Mouse (Mus musculus) erythroid progenitor cell, adult 5-6 weeks (primary cell): ENCODE measurements around the gene Trim56. TPM values are rescaled to one million over a fixed set of nuclear protein-coding genes. Genes with fewer than 3 reads are reported as not detected.
"Not testable (repeated sequence)": the region's sequence is repeated elsewhere in the genome, so short reads cannot be mapped to it uniquely, and the experiment has no call there.

ENCODE experiments used
- ATAC-seq: replicated peaks from 2 replicates; pipeline ENCODE4 v1.8.0; 2016; ENCODE audit warnings: moderate number of reproducible peaks, mild to moderate bottlenecking, moderate TSS enrichment, inconsistent platforms; ENCODE audit not compliant: poor library complexity, low FRiP score, severe bottlenecking
- total RNA-seq, 2 experiments: library from RNA; stranded (forward) in 1 of 2; stranded (reverse) in 1 of 2; fragments of 150-400 nt in 1 of 2; fragments of 186-747, 209-891 nt in 1 of 2; gene quantifications; 2 replicates each; pipeline versions ENCODE4 v1.2.3 to v1.2.4; 2015 to 2017; ENCODE audit warnings: low replicate concordance in 2 of 2

Trim56 gene
- 70.6 and 76.3 TPM in 2 replicates for total RNA-seq (2015; ENCODE audit: low replicate concordance)
- 89.0 and 113 TPM in 2 replicates for total RNA-seq (2017; ENCODE audit: low replicate concordance)

GRCm38 (mm10) chr5:137115866-137116847 lies at the start of gene Trim56:
Trim56 (minus strand) TSS chr5:137116209.
- ATAC-seq, result peak; percentile 95

GRCm38 (mm10) chr5:137161853-137162252 lies 45.8 kb upstream of the Trim56 start:
- no peak for ATAC-seq

- no peak for ATAC-seq
These were observed 43.5 kb upstream of the Trim56 start for GRCm38 (mm10) chr5:137159461-137159860.

GRCm38 (mm10) chr5:137153289-137153688 lies 37.3 kb upstream of the Trim56 start:
- no peak for ATAC-seq

GRCm38 (mm10) chr5:137152623-137153022 lies 36.6 kb upstream of the Trim56 start:
- peak; percentile 37 for ATAC-seq

GRCm38 (mm10) chr5:137149272-137149882 lies 33.4 kb upstream of the Trim56 start, which contains the start of gene Muc3:
Muc3 (minus strand) TSS chr5:137149322.
- not testable (repeated sequence) for ATAC-seq

GRCm38 (mm10) chr5:137140836-137141235 lies 24.8 kb upstream of the Trim56 start:
- peak; percentile 72 for ATAC-seq

- no peak for ATAC-seq
These were observed 23.0 kb upstream of the Trim56 start for GRCm38 (mm10) chr5:137138977-137139376.

- ATAC-seq, result no peak
These were observed 18.9 kb upstream of the Trim56 start for GRCm38 (mm10) chr5:137134959-137135358.

- peak; percentile 80 for ATAC-seq
These were observed 15.5 kb upstream of the Trim56 start for GRCm38 (mm10) chr5:137131490-137131889.

- no peak for ATAC-seq
These were observed 13.3 kb upstream of the Trim56 start for GRCm38 (mm10) chr5:137129281-137129680.

GRCm38 (mm10) chr5:137123516-137123915 lies 7.5 kb upstream of the Trim56 start:
- ATAC-seq, result no peak

- peak; percentile 88 for ATAC-seq
These were observed 6.7 kb upstream of the Trim56 start for GRCm38 (mm10) chr5:137122686-137123193.

- no peak for ATAC-seq
These were observed 5.3 kb upstream of the Trim56 start for GRCm38 (mm10) chr5:137121280-137121679.

- no peak for ATAC-seq
These were observed 2.9 kb upstream of the Trim56 start for GRCm38 (mm10) chr5:137118878-137119277.

- ATAC-seq, result not testable (repeated sequence)
These were observed 2.0 kb upstream of the Trim56 start for GRCm38 (mm10) chr5:137117994-137118393.

GRCm38 (mm10) chr5:137116987-137117386 lies 978 bp upstream of the Trim56 start:
- no peak for ATAC-seq

GRCm38 (mm10) chr5:137114891-137115561 lies 983 bp downstream of the Trim56 start:
- no peak for ATAC-seq

GRCm38 (mm10) chr5:137111542-137112408 lies 4.2 kb downstream of the Trim56 start:
- ATAC-seq, result no peak
